Mouse (Mus musculus) heart, postnatal 0 days (tissue): ENCODE results near the gene Esrrg. TPM values are rescaled to one million over a fixed set of nuclear protein-coding genes. Genes with fewer than 3 reads are reported as not detected.

Experiments
- ATAC-seq: fragments of 200-750 bp; cut with Nextera tagmentation; 2 replicates; pipeline ENCODE4 v1.8.0; 2017; ENCODE audit warnings: low read depth, moderate number of reproducible peaks, moderate library complexity; ENCODE audit not compliant: insufficient read depth
- DNase-seq: peaks from one replicate; pipeline ENCODE4 v3.0.0-alpha.2; 2016; ENCODE audit warnings: low spot score
- H3K27ac ChIP-seq: fragments of 300-500 bp; sonication (generic); 2 replicates; pipeline ENCODE4 v1.5.1; 2014; ENCODE audit warnings: low read depth, mild to moderate bottlenecking
- H3K27me3 ChIP-seq: fragments of 300-500 bp; sonication (generic); 2 replicates; pipeline ENCODE4 v1.6.1; 2014; ENCODE audit warnings: low read length, mixed read lengths; ENCODE audit not compliant: control insufficient read depth, insufficient read depth
- H3K36me3 ChIP-seq: fragments of 300-500 bp; sonication (generic); replicated peaks from 2 replicates; pipeline ENCODE4 v1.6.1; 2014; ENCODE audit warnings: low read length, mixed read lengths; ENCODE audit not compliant: control insufficient read depth, insufficient read depth
- H3K4me1 ChIP-seq: fragments of 300-500 bp; sonication (generic); 2 replicates; pipeline ENCODE4 v1.6.1; 2014; ENCODE audit warnings: antibody characterized with exemption; ENCODE audit not compliant: control insufficient read depth, insufficient read depth
- H3K4me2 ChIP-seq: fragments of 300-500 bp; sonication (generic); 2 replicates; pipeline ENCODE4 v1.6.1; 2014; ENCODE audit warnings: low read depth, mild to moderate bottlenecking, low read length, moderate library complexity
- H3K4me3 ChIP-seq: fragments of 300-500 bp; sonication (generic); 2 replicates; pipeline ENCODE4 v1.5.1; 2014; ENCODE audit warnings: low read depth, low read length
- H3K9ac ChIP-seq: fragments of 300-500 bp; sonication (generic); replicated peaks from 2 replicates; pipeline ENCODE4 v1.6.1; 2014; ENCODE audit warnings: low read depth, low read length, mixed read lengths
- H3K9me3 ChIP-seq: fragments of 300-500 bp; sonication (generic); replicated peaks from 2 replicates; pipeline ENCODE4 v1.6.1; 2016; ENCODE audit warnings: low read length; ENCODE audit not compliant: control insufficient read depth
- CTCF ChIP-seq: IDR thresholded peaks from 2 replicates; pipeline ENCODE4 v1.5.1; 2016; ENCODE audit warnings: antibody characterized with exemption, control low read depth, low read depth
- EP300 ChIP-seq: IDR thresholded peaks from 2 replicates; pipeline ENCODE4 v1.6.1; 2016; ENCODE audit warnings: antibody characterized with exemption, low read depth
- WGBS: fragments of 180-500 bp; shearing (Covaris S2); extraction: QIAGEN DNeasy Blood & Tissue Kit; methylation state at CpG from one replicate; pipeline ENCODE4 v1.1.7; 2014; 5-methylcytosine and 5-hydroxymethylcytosine counted together
- polyA plus RNA-seq: library from polyadenylated mRNA; unstranded; fragments of >200 nt; fragmentation: Nextera tagmentation; extraction: Ambion mirVana; gene quantifications from 2 replicates; pipeline ENCODE4 v1.2.1, GENCODE M21; 2015
- total RNA-seq: library from RNA; depleted of rRNA; stranded (reverse); fragments of >200 nt; gene quantifications from 2 replicates; pipeline ENCODE4 v1.2.3, GENCODE M21; 2014; ENCODE audit warnings: low replicate concordance

Esrrg gene
- total and polyA plus RNA-seq, 2 experiments from 2014 or later: 11.5 to 16.8 TPM

- Histone ChIP-seq H3K36me3 (no peaks in the 10 kb centered on the region), H3K27me3 (no peaks in the 10 kb centered on the region), H3K4me2 (no peak overlapping the region), H3K9ac (no peak overlapping the region), H3K9me3 (no peaks in the 10 kb centered on the region), H3K4me1 (peaks cover 9% of the 10 kb centered on the region), H3K4me3 (no peak overlapping the region), H3K27ac (no peak overlapping the region)
- WGBS: 71% methylated on average over 10 of the region's 10 CpGs
- TF ChIP-seq CTCF (no peak), EP300 (no peak)
- ATAC-seq (no peak), DNase-seq (no peak)
These were observed 421.5 kb downstream of the Esrrg start for GRCm38 (mm10) chr1:188030116-188030515.

GRCm38 (mm10) chr1:188031276-188031675 lies 422.7 kb downstream of the Esrrg start:
- WGBS: 27% methylated on average over 4 of the region's 4 CpGs
- no peak overlapping the region for H3K9ac ChIP-seq

GRCm38 (mm10) chr1:188035957-188036356 lies 427.4 kb downstream of the Esrrg start:
- no peak overlapping the region for H3K4me3 ChIP-seq
- 42% methylated on average over 8 of the region's 8 CpGs for WGBS
- H3K9ac ChIP-seq: no peak overlapping the region
- no peak overlapping the region for H3K4me2 ChIP-seq
- TF ChIP-seq EP300 (no peak), CTCF (no peak)
- DNase-seq: no peak
- no peaks in the 10 kb centered on the region for H3K9me3 ChIP-seq
- H3K36me3 ChIP-seq: no peaks in the 10 kb centered on the region
- H3K27ac ChIP-seq: no peak overlapping the region
- no peaks in the 10 kb centered on the region for H3K27me3 ChIP-seq
- no peak for ATAC-seq
- peaks cover 8% of the 10 kb centered on the region for H3K4me1 ChIP-seq

More at GRCm38 (mm10) chr1:188031276-188031675, 422.7 kb downstream of the Esrrg start:
- no peak overlapping the region for H3K27ac ChIP-seq
- no peaks in the 10 kb centered on the region for H3K9me3 ChIP-seq
- ATAC-seq (no peak), DNase-seq (peak; percentile 27)
- H3K36me3 ChIP-seq: no peaks in the 10 kb centered on the region
- H3K27me3 ChIP-seq: no peaks in the 10 kb centered on the region
- H3K4me2 ChIP-seq: no peak overlapping the region
- H3K4me1 ChIP-seq: peaks cover 9% of the 10 kb centered on the region
- TF ChIP-seq EP300 (no peak), CTCF (no peak)
- H3K4me3 ChIP-seq: no peak overlapping the region

- TF ChIP-seq CTCF: no peak
- no peak for TF ChIP-seq EP300
- 72% methylated on average over 6 of the region's 6 CpGs for WGBS
- ATAC-seq: no peak
These were observed 438.1 kb downstream of the Esrrg start for GRCm38 (mm10) chr1:188046691-188047121.

GRCm38 (mm10) chr1:188047148-188047547 lies 438.6 kb downstream of the Esrrg start:
- Histone ChIP-seq H3K9me3 (no peaks in the 10 kb centered on the region), H3K4me1 (no peaks in the 10 kb centered on the region), H3K4me3 (no peak overlapping the region), H3K27ac (no peak overlapping the region), H3K4me2 (no peak overlapping the region), H3K27me3 (no peaks in the 10 kb centered on the region), H3K9ac (no peak overlapping the region), H3K36me3 (peaks cover 7% of the 10 kb centered on the region)
- TF ChIP-seq EP300 (no peak), CTCF (no peak)
- DNase-seq: no peak
- 69% methylated on average over 3 of the region's 3 CpGs for WGBS
- no peak for ATAC-seq

More at GRCm38 (mm10) chr1:188046691-188047121, 438.1 kb downstream of the Esrrg start:
- H3K27me3 ChIP-seq: no peaks in the 10 kb centered on the region
- no peak overlapping the region for H3K4me2 ChIP-seq
- H3K36me3 ChIP-seq: peaks cover 7% of the 10 kb centered on the region
- H3K9ac ChIP-seq: no peak overlapping the region
- DNase-seq: no peak
- H3K4me3 ChIP-seq: no peak overlapping the region
- no peaks in the 10 kb centered on the region for H3K9me3 ChIP-seq
- H3K27ac ChIP-seq: no peak overlapping the region
- no peaks in the 10 kb centered on the region for H3K4me1 ChIP-seq

- Histone ChIP-seq H3K4me3 (peak overlapping the region; percentile 26), H3K4me2 (peak overlapping the region; percentile 57), H3K4me1 (peaks cover 15% of the 10 kb centered on the region), H3K27ac (peak overlapping the region; percentile 66), H3K36me3 (no peaks in the 10 kb centered on the region), H3K9me3 (no peaks in the 10 kb centered on the region), H3K27me3 (no peaks in the 10 kb centered on the region), H3K9ac (no peak overlapping the region; the same call in 1 of the 2 replicates)
- WGBS: 31% methylated on average over 3 of the region's 3 CpGs
- ATAC-seq (peak; percentile 84), DNase-seq (peak; percentile 71)
- TF ChIP-seq EP300 (no peak), CTCF (no peak)
These were observed 447.3 kb downstream of the Esrrg start for GRCm38 (mm10) chr1:188055888-188056287.
